Mouse (Mus musculus): ENCODE measurements at regions not wholly inside any gene's neighbourhood (a gene's known extent, or its start where the extent isn't known, plus 50 kb on each side); places are given as distances from the start of the nearest gene placed in this dataset.
A peak's percentile ranks its signal among the peaks of the same experiment; 100 is the strongest.
"Not testable (repeated sequence)": the region's sequence is repeated elsewhere in the genome, so short reads cannot be mapped to it uniquely, and the experiment has no call there.

DNA sequence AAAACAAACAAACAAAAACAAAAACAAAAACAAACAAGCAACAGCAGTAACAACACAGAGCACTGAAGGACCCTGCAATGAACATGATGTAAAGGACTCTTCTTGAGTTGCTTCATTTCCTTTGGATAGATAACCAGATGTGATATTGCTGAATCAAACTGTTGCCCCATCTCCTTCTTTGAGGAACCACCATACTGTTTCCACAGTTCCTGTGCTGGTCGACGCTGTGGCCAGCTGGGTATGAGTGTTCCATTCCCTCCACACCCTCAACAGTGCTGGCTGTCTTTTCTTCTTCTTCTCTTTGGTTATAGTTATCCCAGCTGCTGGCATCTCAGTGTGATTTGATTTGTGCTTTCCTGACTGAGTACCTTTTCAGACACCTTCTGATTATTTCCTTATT, 152.3 kb downstream of the Mterf1b start:
- H3K27ac ChIP-seq (ENCODE audit: low read length): no peak overlapping the region
- H3K27me3 ChIP-seq (ENCODE audit: insufficient read depth, low read length): no peaks in the 10 kb centered on the region
- H3K9ac ChIP-seq (replicated peaks; ENCODE audit: low read length): no peak overlapping the region
- no peaks in the 10 kb centered on the region for H3K4me1 ChIP-seq (ENCODE audit: insufficient read depth, low read length)
- no peaks in the 10 kb centered on the region for H3K36me3 ChIP-seq (ENCODE audit: insufficient read depth, low read length)
- no peak for ATAC-seq (ENCODE audit: low FRiP score, low TSS enrichment)
- H3K4me3 ChIP-seq (ENCODE audit: low read length): no peak overlapping the region
- H3K4me2 ChIP-seq (replicated peaks; ENCODE audit: low read depth, low read length): no peak overlapping the region
- WGBS: 96% methylated on average over 2 of the region's 2 CpGs
- H3K9me3 ChIP-seq (ENCODE audit: low read length): no peaks in the 10 kb centered on the region

DNA sequence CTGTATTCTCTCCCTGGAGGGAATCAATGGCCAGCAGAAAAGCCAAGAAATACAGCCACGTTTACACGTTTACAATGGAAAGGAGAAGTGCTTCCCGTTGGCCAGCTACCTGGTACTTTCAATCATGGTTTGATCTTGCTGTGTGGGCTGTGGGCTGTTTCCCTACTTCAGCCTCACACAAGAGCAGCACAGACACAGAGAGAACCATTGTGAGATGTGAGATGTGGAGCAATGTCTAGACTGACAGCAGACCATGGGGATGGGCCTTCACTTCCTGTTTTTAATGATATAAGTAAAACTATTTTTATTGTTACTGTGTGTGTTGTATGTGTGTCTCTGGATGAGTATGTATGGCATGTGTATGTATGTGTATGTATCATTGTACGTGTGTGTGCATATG, 156.2 kb downstream of the Mterf1b start:
- no peaks in the 10 kb centered on the region for H3K4me1 ChIP-seq (ENCODE audit: insufficient read depth, low read length)
- no peak overlapping the region for H3K9ac ChIP-seq (replicated peaks; ENCODE audit: low read length)
- no peaks in the 10 kb centered on the region for H3K36me3 ChIP-seq (ENCODE audit: insufficient read depth, low read length)
- H3K9me3 ChIP-seq (ENCODE audit: low read length): no peaks in the 10 kb centered on the region
- no peak overlapping the region for H3K4me3 ChIP-seq (ENCODE audit: low read length)
- WGBS: 68% methylated on average over 4 of the region's 4 CpGs
- no peaks in the 10 kb centered on the region for H3K27me3 ChIP-seq (ENCODE audit: insufficient read depth, low read length)
- ATAC-seq (ENCODE audit: low FRiP score, low TSS enrichment): no peak
- H3K27ac ChIP-seq (ENCODE audit: low read length): no peak overlapping the region
- H3K4me2 ChIP-seq (replicated peaks; ENCODE audit: low read depth, low read length): no peak overlapping the region

DNA sequence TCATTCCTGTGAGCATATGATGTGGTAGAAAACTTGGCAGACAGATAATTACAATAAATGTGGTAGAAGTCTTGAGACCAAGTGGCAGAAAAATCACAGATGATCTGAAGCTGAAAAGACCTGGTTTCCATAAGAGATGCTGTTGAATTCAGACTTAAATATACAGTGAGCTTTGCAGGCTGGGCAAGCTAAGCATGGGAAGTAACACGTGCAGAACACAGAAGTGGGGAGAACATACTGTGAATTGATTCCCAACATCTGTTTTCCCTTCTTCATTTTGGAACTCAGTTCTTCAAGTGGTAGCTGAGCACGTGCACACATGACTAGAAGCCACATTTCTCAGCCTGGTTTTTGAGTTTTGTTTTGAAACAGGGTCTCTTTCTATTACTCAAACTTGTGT, 157.8 kb downstream of the Mterf1b start:
- H3K27ac ChIP-seq (ENCODE audit: low read length): no peak overlapping the region
- no peak for ATAC-seq (ENCODE audit: low FRiP score, low TSS enrichment)
- no peak overlapping the region for H3K9ac ChIP-seq (replicated peaks; ENCODE audit: low read length)

DNA sequence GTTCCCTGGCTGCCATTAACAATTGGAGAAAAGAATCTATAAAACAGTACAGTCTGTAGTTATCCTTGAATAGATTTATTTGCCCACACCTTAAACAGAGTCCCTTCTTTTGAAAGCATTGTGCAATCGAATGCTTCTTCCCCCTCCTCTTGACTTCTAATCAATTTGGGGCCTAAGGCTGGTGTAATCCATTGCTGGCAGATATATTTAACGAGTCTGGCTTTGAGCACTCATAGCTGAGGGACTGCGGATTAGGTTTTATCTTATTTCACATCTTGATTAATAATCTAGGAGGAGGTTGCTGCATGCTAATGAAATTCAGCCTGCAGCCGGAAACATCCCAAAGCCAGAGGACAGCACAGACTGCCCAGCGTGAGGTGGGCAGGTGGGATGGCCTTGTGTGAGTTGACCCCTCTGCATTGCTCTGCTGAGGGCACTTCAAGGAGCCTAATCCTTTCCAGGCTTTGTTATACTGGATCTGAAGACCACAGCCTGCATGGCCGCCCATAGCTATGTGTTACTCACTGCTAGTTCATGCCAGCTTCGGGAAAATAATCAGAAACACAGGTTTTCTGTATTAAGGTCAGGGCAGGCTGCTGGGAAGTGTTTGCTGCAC, 163.6 kb downstream of the Mterf1b start:
- Histone ChIP-seq H3K4me3 (ENCODE audit: low read length) (no peak overlapping the region), H3K4me1 (ENCODE audit: insufficient read depth, low read length) (no peaks in the 10 kb centered on the region), H3K9ac (replicated peaks; ENCODE audit: low read length) (no peak overlapping the region), H3K36me3 (ENCODE audit: insufficient read depth, low read length) (no peaks in the 10 kb centered on the region), H3K27me3 (ENCODE audit: insufficient read depth, low read length) (no peaks in the 10 kb centered on the region), H3K27ac (ENCODE audit: low read length) (no peak overlapping the region), H3K9me3 (ENCODE audit: low read length) (no peaks in the 10 kb centered on the region), H3K4me2 (replicated peaks; ENCODE audit: low read depth, low read length) (no peak overlapping the region)
- ATAC-seq (ENCODE audit: low FRiP score, low TSS enrichment): no peak
- WGBS: 75% methylated on average over 7 of the region's 7 CpGs

More for the DNA sequence above, 157.8 kb downstream of the Mterf1b start:
- Histone ChIP-seq H3K27me3 (ENCODE audit: insufficient read depth, low read length) (no peaks in the 10 kb centered on the region), H3K4me3 (ENCODE audit: low read length) (no peak overlapping the region), H3K9me3 (ENCODE audit: low read length) (no peaks in the 10 kb centered on the region), H3K4me2 (replicated peaks; ENCODE audit: low read depth, low read length) (no peak overlapping the region), H3K4me1 (ENCODE audit: insufficient read depth, low read length) (no peaks in the 10 kb centered on the region), H3K36me3 (ENCODE audit: insufficient read depth, low read length) (no peaks in the 10 kb centered on the region)
- WGBS: 82% methylated on average over 2 of the region's 2 CpGs

DNA sequence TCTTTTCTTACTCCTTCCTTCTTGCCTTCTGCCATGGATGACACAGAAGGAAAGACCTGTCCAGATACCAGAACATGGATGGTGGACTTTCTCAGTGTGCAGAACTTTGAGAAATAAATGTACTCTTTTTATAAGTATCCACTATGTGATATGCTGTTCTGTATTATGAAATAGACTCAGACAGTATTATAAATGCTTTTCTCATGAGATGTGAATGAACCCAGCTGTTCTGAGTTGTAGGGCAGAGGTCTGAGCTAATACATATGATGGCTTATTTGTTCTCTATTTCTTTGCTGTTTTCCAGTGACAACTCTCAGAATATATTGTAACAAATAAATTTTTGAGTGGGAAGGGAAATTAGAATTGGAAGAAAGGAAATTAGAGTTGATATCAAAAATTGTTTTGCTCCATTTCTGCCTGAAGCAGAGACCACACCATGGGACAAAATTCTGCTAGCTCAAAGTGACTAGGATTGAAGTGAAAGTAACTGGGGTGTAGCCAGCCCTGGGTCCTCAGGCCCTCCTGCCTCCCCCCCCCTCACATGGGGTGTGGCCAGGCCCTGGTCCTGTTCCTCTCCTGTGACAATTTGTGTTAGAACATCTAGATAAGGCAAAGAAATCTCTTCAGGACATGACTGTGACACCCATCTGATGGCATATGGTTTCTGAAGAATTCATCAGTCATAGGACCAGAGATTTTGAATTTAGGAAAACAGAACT, 164.5 kb downstream of the Mterf1b start:
- not testable (repeated sequence) for H3K4me3 ChIP-seq (ENCODE audit: low read length); H3K4me1 ChIP-seq (ENCODE audit: insufficient read depth, low read length); H3K9me3 ChIP-seq (ENCODE audit: low read length); H3K4me2 ChIP-seq (replicated peaks; ENCODE audit: low read depth, low read length); H3K9ac ChIP-seq (replicated peaks; ENCODE audit: low read length); H3K36me3 ChIP-seq (ENCODE audit: insufficient read depth, low read length); H3K27me3 ChIP-seq (ENCODE audit: insufficient read depth, low read length); H3K27ac ChIP-seq (ENCODE audit: low read length)
- 0 out of 2 replicates have a peak, but pooled peaks have one; percentile 35 for ATAC-seq (ENCODE audit: low FRiP score, low TSS enrichment)

DNA sequence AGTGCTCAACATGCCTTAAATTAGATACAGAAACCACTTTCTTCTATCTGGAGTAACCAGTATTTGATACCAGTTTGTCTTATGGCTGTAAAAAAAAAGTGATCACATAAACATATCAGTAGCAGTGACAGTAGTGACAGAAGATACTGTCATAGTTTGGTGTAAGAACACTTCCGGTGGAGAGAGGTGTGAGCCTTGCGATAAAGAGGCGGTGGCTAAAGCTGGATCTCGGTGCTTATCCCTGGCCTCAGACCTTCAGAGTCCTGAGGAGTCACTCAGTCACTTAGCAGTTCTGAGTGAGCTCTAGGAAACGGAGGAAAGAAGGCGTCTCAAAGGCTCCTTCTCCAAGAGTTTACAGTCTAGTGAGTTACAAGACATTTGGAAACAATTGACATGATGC, 169.4 kb downstream of the Mterf1b start:
- not testable (repeated sequence) for H3K9me3 ChIP-seq (ENCODE audit: low read length); H3K4me3 ChIP-seq (ENCODE audit: low read length); H3K27me3 ChIP-seq (ENCODE audit: insufficient read depth, low read length)

DNA sequence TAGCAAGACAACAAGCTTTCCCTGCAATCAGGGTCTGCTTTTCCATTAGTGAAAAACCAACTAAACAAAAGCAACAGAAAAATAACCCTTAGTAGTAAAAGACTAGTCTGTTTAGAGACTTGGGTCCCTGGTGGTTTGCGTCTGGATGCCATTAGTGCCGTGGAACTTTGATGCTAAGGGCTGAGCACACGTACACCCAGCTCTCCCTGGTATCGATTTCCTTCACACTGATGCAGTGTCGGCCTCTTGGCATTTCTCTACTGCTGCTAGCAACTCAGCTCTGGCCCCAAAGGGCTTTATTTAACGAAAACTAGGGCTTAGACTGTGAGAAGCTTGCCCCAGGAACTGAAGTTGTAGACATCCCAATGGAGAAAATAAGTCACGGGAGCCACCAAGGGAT, 192.6 kb downstream of the Mterf1b start:
- not testable (repeated sequence) for H3K36me3 ChIP-seq (ENCODE audit: insufficient read depth, low read length); H3K4me2 ChIP-seq (replicated peaks; ENCODE audit: low read depth, low read length); ATAC-seq (ENCODE audit: low FRiP score, low TSS enrichment); H3K4me1 ChIP-seq (ENCODE audit: insufficient read depth, low read length); H3K4me3 ChIP-seq (ENCODE audit: low read length); H3K27ac ChIP-seq (ENCODE audit: low read length); H3K9me3 ChIP-seq (ENCODE audit: low read length); H3K9ac ChIP-seq (replicated peaks; ENCODE audit: low read length); H3K27me3 ChIP-seq (ENCODE audit: insufficient read depth, low read length)
- WGBS: 44% methylated on average over 7 of the region's 7 CpGs

More for the DNA sequence above, 169.4 kb downstream of the Mterf1b start:
- WGBS: 87% methylated on average over 6 of the region's 6 CpGs
- not testable (repeated sequence) for ATAC-seq (ENCODE audit: low FRiP score, low TSS enrichment); H3K4me2 ChIP-seq (replicated peaks; ENCODE audit: low read depth, low read length); H3K36me3 ChIP-seq (ENCODE audit: insufficient read depth, low read length); H3K4me1 ChIP-seq (ENCODE audit: insufficient read depth, low read length); H3K27ac ChIP-seq (ENCODE audit: low read length); H3K9ac ChIP-seq (replicated peaks; ENCODE audit: low read length)

DNA sequence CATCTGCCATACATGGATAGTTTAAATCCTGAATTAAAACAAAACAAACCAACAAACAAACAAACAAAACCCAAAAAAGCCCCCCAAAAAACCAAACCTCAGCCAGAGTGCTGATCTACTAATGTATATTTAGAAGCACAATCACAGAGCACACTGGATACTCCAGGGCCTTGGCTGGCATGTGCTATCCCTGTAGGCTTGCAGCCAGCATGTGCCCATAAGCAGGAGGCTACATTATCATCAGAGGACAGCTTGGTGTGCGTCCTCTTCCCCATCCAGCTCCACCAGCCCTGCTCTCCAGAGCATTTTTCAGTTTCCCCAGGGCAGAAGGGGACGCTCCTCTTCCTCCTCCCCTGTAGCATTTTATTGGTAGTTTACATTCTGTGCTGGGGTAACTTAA, 198.9 kb downstream of the Mterf1b start:
- Histone ChIP-seq H3K27me3 (ENCODE audit: insufficient read depth, low read length) (no peaks in the 10 kb centered on the region), H3K9me3 (ENCODE audit: low read length) (no peaks in the 10 kb centered on the region), H3K4me2 (replicated peaks; ENCODE audit: low read depth, low read length) (no peak overlapping the region), H3K27ac (ENCODE audit: low read length) (no peak overlapping the region), H3K36me3 (ENCODE audit: insufficient read depth, low read length) (no peaks in the 10 kb centered on the region), H3K4me3 (ENCODE audit: low read length) (no peak overlapping the region), H3K4me1 (ENCODE audit: insufficient read depth, low read length) (no peaks in the 10 kb centered on the region), H3K9ac (replicated peaks; ENCODE audit: low read length) (no peak overlapping the region)
- WGBS: 62% methylated on average over 2 of the region's 2 CpGs
- ATAC-seq (ENCODE audit: low FRiP score, low TSS enrichment): no peak

DNA sequence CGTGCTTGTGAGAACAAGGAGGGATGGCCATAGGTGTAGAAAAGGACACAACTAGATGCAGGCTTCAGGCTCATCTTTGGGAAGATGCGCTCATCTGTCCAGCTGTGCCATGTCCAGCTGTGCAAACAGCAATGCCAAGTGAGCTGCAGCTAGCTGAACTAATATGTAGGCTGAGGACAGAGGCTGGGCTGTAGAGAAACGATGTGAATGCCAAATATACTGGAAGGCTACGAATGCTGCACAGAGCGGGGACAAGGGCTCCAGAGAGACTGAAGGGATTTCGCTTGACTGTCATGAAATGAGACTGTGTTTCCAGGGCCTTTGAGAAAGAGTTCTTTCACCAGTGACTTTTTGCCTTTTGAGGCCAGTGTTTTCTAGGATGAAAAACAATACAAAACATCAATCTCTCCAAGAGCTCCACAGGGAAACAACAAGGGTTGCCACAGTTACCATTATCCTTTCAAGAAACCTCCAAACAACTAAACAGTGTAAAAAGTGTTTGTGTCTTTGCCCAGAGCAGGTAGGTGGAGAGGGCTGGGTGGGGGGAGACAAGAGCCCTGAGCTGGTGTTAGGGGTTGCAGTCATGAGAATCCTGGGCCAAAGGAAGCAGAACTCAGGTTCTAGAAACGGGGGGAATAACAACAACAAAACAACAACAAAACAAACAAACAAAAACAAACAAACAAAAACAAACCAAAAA, 202.3 kb downstream of the Mterf1b start:
- H3K9ac ChIP-seq (replicated peaks; ENCODE audit: low read length); H3K4me3 ChIP-seq (ENCODE audit: low read length); H3K9me3 ChIP-seq (ENCODE audit: low read length); H3K4me1 ChIP-seq (ENCODE audit: insufficient read depth, low read length); ATAC-seq (ENCODE audit: low FRiP score, low TSS enrichment); H3K36me3 ChIP-seq (ENCODE audit: insufficient read depth, low read length); H3K4me2 ChIP-seq (replicated peaks; ENCODE audit: low read depth, low read length); H3K27me3 ChIP-seq (ENCODE audit: insufficient read depth, low read length); H3K27ac ChIP-seq (ENCODE audit: low read length): not testable (repeated sequence)
- 78% methylated on average over 5 of the region's 7 CpGs for WGBS

DNA sequence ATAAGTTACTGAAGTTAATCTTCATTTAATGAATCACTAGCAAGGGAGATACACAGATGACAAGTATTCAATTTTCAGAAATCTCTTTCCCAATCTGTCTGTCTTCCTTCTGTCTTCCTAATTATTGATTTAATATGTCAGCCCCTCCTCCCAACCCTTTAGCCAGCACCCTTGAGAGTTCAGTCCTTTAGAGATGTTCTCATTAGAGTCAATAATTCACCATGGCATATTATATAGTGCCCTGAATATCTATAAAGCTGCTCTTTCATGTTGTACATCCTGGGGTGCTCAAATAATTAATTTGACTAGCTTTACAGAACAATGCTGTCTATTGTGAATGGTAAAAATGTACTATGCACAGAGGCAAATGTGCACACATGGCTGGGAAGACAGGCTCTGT, 205.9 kb downstream of the Mterf1b start:
- no peak for ATAC-seq (ENCODE audit: low FRiP score, low TSS enrichment)
- Histone ChIP-seq H3K4me1 (ENCODE audit: insufficient read depth, low read length) (no peaks in the 10 kb centered on the region), H3K4me3 (ENCODE audit: low read length) (no peak overlapping the region), H3K36me3 (ENCODE audit: insufficient read depth, low read length) (no peaks in the 10 kb centered on the region), H3K9me3 (ENCODE audit: low read length) (no peaks in the 10 kb centered on the region), H3K27ac (ENCODE audit: low read length) (no peak overlapping the region), H3K27me3 (ENCODE audit: insufficient read depth, low read length) (no peaks in the 10 kb centered on the region), H3K4me2 (replicated peaks; ENCODE audit: low read depth, low read length) (no peak overlapping the region), H3K9ac (replicated peaks; ENCODE audit: low read length) (no peak overlapping the region)
